Mouse (Mus musculus): ENCODE results near the gene Isg20l2. TPM values are rescaled to one million over a fixed set of nuclear protein-coding genes. Genes with fewer than 3 reads are reported as not detected.

Isg20l2 gene
- polyA plus RNA-seq, 1 experiment from 2014 or later: 22.5 TPM

DNA sequence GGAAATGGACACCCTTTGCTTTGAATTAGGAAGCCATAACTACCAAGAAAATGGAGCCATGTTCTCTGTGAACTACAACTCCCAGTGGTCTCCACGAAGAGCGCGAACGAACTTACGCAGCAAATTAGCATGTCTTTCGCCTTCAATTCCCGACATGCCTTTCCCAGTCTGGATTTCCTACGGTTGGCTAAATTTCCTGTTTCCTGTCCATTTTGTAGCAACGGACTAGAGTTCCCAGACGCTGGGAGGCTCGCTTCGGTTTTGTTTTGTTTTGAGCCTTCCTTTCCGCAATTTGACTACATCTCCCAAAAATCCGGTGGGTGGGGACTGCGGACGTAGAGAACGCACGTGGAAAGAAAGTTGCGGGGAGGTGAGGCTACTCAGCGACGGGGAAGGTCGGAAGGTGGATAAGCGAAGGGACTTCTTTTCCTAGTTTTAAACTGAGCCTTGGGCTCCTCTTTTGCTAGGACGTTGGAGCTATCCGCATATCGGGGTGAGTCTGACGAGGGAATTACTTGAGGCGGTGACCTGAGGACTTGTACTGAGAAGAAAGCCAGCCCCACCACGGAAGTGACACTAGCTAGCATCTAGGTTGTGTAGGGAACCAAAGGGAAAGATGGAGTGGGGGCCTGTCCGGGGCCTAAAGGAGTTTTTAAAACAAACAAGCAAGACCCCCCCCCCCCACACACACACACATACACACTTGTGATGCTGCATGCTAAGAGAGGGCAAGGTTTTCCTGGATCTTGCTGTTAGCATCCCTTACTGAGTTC is 10.6 kb upstream of the Isg20l2 start, which contains the start of gene Mrpl24:
Gene Mrpl24 (plus strand): TSS at position 171 of the 773 bp plus-strand sequence.
- peak within 1 kb of the TSS; percentile 65 for H3K4me2 ChIP-seq (replicated peaks; ENCODE audit: low read depth, low read length)
- WGBS: under 1% methylated on average over 30 of the region's 30 CpGs
- H3K9ac ChIP-seq (replicated peaks; ENCODE audit: low read depth): peak within 1 kb of the TSS; percentile 64
- peak; percentile 98 for DNase-seq (ENCODE audit: low spot score)
- H3K9me3 ChIP-seq (ENCODE audit: low read length): no peaks in the 10 kb centered on the region
- peak within 1 kb of the TSS; percentile 59 for H3K4me3 ChIP-seq (ENCODE audit: low read depth, low read length)
- no peaks in the 10 kb centered on the region for H3K27me3 ChIP-seq (replicated peaks; ENCODE audit: insufficient read depth, low read length)
- H3K4me1 ChIP-seq (ENCODE audit: insufficient read depth, low read depth, low read length): no peaks in the 10 kb centered on the region
- peak; percentile 81 for TF ChIP-seq EP300 (IDR thresholded peaks at IDR 0.05)
- TF ChIP-seq CTCF (IDR thresholded peaks at IDR 0.05): 0 out of 2 replicates have a peak, but pooled peaks have one; percentile 6
- H3K27ac ChIP-seq (ENCODE audit: low read length): peak within 1 kb of the TSS; percentile 87
- ATAC-seq: peak; percentile 94
- H3K36me3 ChIP-seq (ENCODE audit: insufficient read depth, low read length): peaks cover 12% of the 10 kb centered on the region

- Histone ChIP-seq H3K4me2 (replicated peaks; ENCODE audit: low read depth, low read length) (peak overlapping the region; percentile 65), H3K4me1 (ENCODE audit: insufficient read depth, low read depth, low read length) (no peaks in the 10 kb centered on the region), H3K4me3 (ENCODE audit: low read depth, low read length) (peak overlapping the region; percentile 59), H3K36me3 (ENCODE audit: insufficient read depth, low read length) (peaks cover 21% of the 10 kb centered on the region), H3K9ac (replicated peaks; ENCODE audit: low read depth) (no peak overlapping the region), H3K27me3 (replicated peaks; ENCODE audit: insufficient read depth, low read length) (no peaks in the 10 kb centered on the region), H3K9me3 (ENCODE audit: low read length) (no peaks in the 10 kb centered on the region), H3K27ac (ENCODE audit: low read length) (peak overlapping the region; percentile 87; the same call in 1 of the 2 replicates)
- ATAC-seq: no peak
- peak; percentile 42 for TF ChIP-seq CTCF (IDR thresholded peaks at IDR 0.05)
- TF ChIP-seq EP300 (IDR thresholded peaks at IDR 0.05): no peak
- WGBS: 63% methylated on average over 9 of the region's 9 CpGs
- DNase-seq (ENCODE audit: low spot score): peak; percentile 4
Measured at GRCm38 (mm10) chr3:87920270-87920943, 9.7 kb upstream of the Isg20l2 start.

DNA sequence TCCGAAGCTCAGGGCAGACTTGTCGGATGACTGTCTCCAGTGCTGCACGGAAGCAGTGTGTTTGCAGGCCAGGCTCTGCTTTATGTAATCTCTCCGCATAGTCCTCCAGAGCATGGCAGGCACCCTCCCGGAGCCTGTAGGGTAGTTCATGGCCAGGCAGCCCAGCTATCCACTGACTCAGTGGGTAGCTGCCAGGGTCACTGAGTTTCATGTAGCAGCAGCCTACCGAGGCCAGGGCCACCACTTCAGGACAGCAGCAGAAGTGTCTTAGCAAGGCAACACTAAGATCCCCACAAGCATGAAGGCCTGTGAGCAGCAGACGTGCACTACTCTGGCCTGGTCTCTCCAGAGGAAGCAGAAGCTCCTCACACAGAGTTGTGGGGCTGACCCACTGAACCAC is 5.1 kb upstream of the Isg20l2 start:
- 93% methylated on average over 7 of the region's 7 CpGs for WGBS
- no peak for DNase-seq (ENCODE audit: low spot score)
- Histone ChIP-seq H3K4me1 (ENCODE audit: insufficient read depth, low read depth, low read length) (peaks cover 6% of the 10 kb centered on the region), H3K27me3 (replicated peaks; ENCODE audit: insufficient read depth, low read length) (no peaks in the 10 kb centered on the region), H3K9me3 (ENCODE audit: low read length) (no peaks in the 10 kb centered on the region), H3K4me2 (replicated peaks; ENCODE audit: low read depth, low read length) (no peak overlapping the region), H3K9ac (replicated peaks; ENCODE audit: low read depth) (no peak overlapping the region), H3K36me3 (ENCODE audit: insufficient read depth, low read length) (peaks cover 12% of the 10 kb centered on the region), H3K27ac (ENCODE audit: low read length) (no peak overlapping the region), H3K4me3 (ENCODE audit: low read depth, low read length) (no peak overlapping the region)
- no peak for TF ChIP-seq CTCF (IDR thresholded peaks at IDR 0.05)
- no peak for TF ChIP-seq EP300 (IDR thresholded peaks at IDR 0.05)
- ATAC-seq: no peak

- peaks cover 12% of the 10 kb centered on the region for H3K36me3 ChIP-seq (ENCODE audit: insufficient read depth, low read length)
Measured at GRCm38 (mm10) chr3:87927452-87927851, 2.7 kb upstream of the Isg20l2 start.

GRCm38 (mm10) chr3:87929341-87930077 is 605 bp upstream of the Isg20l2 start:
- peaks cover 13% of the 10 kb centered on the region for H3K36me3 ChIP-seq (ENCODE audit: insufficient read depth, low read length)
- peaks cover 6% of the 10 kb centered on the region for H3K4me1 ChIP-seq (ENCODE audit: insufficient read depth, low read depth, low read length)
- H3K27me3 ChIP-seq (replicated peaks; ENCODE audit: insufficient read depth, low read length): no peaks in the 10 kb centered on the region
- H3K4me3 ChIP-seq (ENCODE audit: low read depth, low read length): peak overlapping the region; percentile 94
- no peaks in the 10 kb centered on the region for H3K9me3 ChIP-seq (ENCODE audit: low read length)
- TF ChIP-seq EP300 (IDR thresholded peaks at IDR 0.05): no peak
- TF ChIP-seq CTCF (IDR thresholded peaks at IDR 0.05): no peak
- peak overlapping the region; percentile 92 for H3K27ac ChIP-seq (ENCODE audit: low read length)
- DNase-seq (ENCODE audit: low spot score): no peak
- peak; percentile 23 for ATAC-seq
- peak overlapping the region; percentile 59 for H3K4me2 ChIP-seq (replicated peaks; ENCODE audit: low read depth, low read length)
- peak overlapping the region; percentile 44 for H3K9ac ChIP-seq (replicated peaks; ENCODE audit: low read depth)
- WGBS: 3% methylated on average over 26 of the region's 26 CpGs

More at GRCm38 (mm10) chr3:87927452-87927851, 2.7 kb upstream of the Isg20l2 start:
- WGBS: 83% methylated on average over 5 of the region's 5 CpGs
- no peak overlapping the region for H3K9ac ChIP-seq (replicated peaks; ENCODE audit: low read depth)
- no peak for TF ChIP-seq EP300 (IDR thresholded peaks at IDR 0.05)
- TF ChIP-seq CTCF (IDR thresholded peaks at IDR 0.05): no peak
- no peak overlapping the region for H3K4me2 ChIP-seq (replicated peaks; ENCODE audit: low read depth, low read length)
- H3K27ac ChIP-seq (ENCODE audit: low read length): no peak overlapping the region
- no peak for DNase-seq (ENCODE audit: low spot score)
- peaks cover 6% of the 10 kb centered on the region for H3K4me1 ChIP-seq (ENCODE audit: insufficient read depth, low read depth, low read length)
- H3K4me3 ChIP-seq (ENCODE audit: low read depth, low read length): no peak overlapping the region
- H3K9me3 ChIP-seq (ENCODE audit: low read length): no peaks in the 10 kb centered on the region
- no peaks in the 10 kb centered on the region for H3K27me3 ChIP-seq (replicated peaks; ENCODE audit: insufficient read depth, low read length)
- no peak for ATAC-seq

DNA sequence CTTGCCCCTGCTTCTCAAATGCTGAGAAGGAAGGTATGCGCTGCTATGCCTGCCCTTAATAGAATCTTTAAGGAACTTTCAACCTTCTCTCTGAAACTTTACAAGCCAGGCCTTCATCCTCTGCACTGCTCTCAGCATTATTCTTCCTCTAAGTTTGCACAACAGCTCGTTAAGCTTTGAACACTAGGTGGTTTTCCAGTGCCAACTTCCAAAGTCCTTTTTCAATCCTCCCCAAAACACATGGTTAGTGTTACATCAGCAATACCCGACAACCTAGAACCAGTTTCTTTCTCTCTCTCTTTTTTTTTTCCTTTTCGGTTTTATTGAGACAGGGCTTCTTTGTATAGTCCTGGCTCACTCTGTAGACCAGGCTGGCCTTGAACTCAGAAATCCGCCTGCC is 3.9 kb downstream of the Isg20l2 start:
- WGBS: 74% methylated on average over 5 of the region's 5 CpGs

More for the DNA sequence above, 3.9 kb downstream of the Isg20l2 start:
- Histone ChIP-seq H3K27me3 (replicated peaks; ENCODE audit: insufficient read depth, low read length) (no peaks in the 10 kb centered on the region), H3K4me3 (ENCODE audit: low read depth, low read length) (no peak overlapping the region), H3K9ac (replicated peaks; ENCODE audit: low read depth) (no peak overlapping the region), H3K4me2 (replicated peaks; ENCODE audit: low read depth, low read length) (no peak overlapping the region), H3K4me1 (ENCODE audit: insufficient read depth, low read depth, low read length) (peaks cover 4% of the 10 kb centered on the region), H3K36me3 (ENCODE audit: insufficient read depth, low read length) (peaks cover 13% of the 10 kb centered on the region), H3K9me3 (ENCODE audit: low read length) (no peaks in the 10 kb centered on the region), H3K27ac (ENCODE audit: low read length) (no peak overlapping the region)
- TF ChIP-seq EP300 (IDR thresholded peaks at IDR 0.05) (no peak), CTCF (IDR thresholded peaks at IDR 0.05) (no peak)
- ATAC-seq (no peak), DNase-seq (ENCODE audit: low spot score) (no peak)
